Mouse (Mus musculus) erythroblast, embryonic 14.5 days (primary cell): ENCODE results near the gene Btbd35f15. TPM values are rescaled to one million over a fixed set of nuclear protein-coding genes. Genes with fewer than 3 reads are reported as not detected.
"Not testable (repeated sequence)": the region's sequence is repeated elsewhere in the genome, so short reads cannot be mapped to it uniquely, and the experiment has no call there.

ENCODE experiments used
- H3K27me3 ChIP-seq: 2 replicates; pipeline ENCODE4 v1.6.1; 2012; ENCODE audit warnings: inconsistent platforms; ENCODE audit not compliant: control insufficient read depth
- H3K36me3 ChIP-seq: 2 replicates; pipeline ENCODE4 v1.6.1; 2012; ENCODE audit warnings: mild to moderate bottlenecking, inconsistent platforms; ENCODE audit not compliant: control insufficient read depth
- H3K4me1 ChIP-seq: 2 replicates; pipeline ENCODE4 v1.6.1; 2012; ENCODE audit warnings: inconsistent platforms; ENCODE audit not compliant: control insufficient read depth
- H3K4me3 ChIP-seq: replicated peaks from 2 replicates; pipeline ENCODE3; 2012; ENCODE audit warnings: moderate library complexity, mild to moderate bottlenecking, inconsistent platforms
- H3K9me3 ChIP-seq: 2 replicates; pipeline ENCODE4 v1.6.1; 2012; ENCODE audit warnings: low read length, inconsistent platforms, mixed read lengths; ENCODE audit not compliant: control insufficient read depth
- polyA plus RNA-seq: library from polyadenylated mRNA; stranded (reverse); fragments of >175 nt; gene quantifications from 2 replicates; pipeline ENCODE4 v1.2.3, GENCODE M21; 2012

The Btbd35f15 gene
- polyA plus RNA-seq: not detected in 2 replicates

GRCm38 (mm10) chrX:33577214-33577613, at the start of gene Btbd35f15:
TSS of gene Btbd35f15 (minus strand) at chrX:33577314.
- not testable (repeated sequence) for H3K27me3 ChIP-seq, H3K9me3 ChIP-seq, H3K4me1 ChIP-seq, H3K4me3 ChIP-seq, H3K36me3 ChIP-seq

Other genes starting within 250 kb of the Btbd35f15 start
- gene Btbd35f13, start 79.9 kb upstream of the Btbd35f15 start, polyA plus RNA-seq: not detected in 2 replicates
- not detected in 2 replicates for gene Btbd35f14, start 125.0 kb upstream of the Btbd35f15 start, polyA plus RNA-seq